Mouse (Mus musculus) right cerebral cortex, postnatal 10 days (tissue): ENCODE results near the gene Matn1.
A peak's percentile ranks its signal among the peaks of the same experiment; 100 is the strongest.

ENCODE experiments used
- DNase-seq, 2 experiments: peaks; one replicate each; pipeline ENCODE4 v3.0.0; 2021; ENCODE audit warnings: low spot score in 2 of 2

The Matn1 gene

DNA sequence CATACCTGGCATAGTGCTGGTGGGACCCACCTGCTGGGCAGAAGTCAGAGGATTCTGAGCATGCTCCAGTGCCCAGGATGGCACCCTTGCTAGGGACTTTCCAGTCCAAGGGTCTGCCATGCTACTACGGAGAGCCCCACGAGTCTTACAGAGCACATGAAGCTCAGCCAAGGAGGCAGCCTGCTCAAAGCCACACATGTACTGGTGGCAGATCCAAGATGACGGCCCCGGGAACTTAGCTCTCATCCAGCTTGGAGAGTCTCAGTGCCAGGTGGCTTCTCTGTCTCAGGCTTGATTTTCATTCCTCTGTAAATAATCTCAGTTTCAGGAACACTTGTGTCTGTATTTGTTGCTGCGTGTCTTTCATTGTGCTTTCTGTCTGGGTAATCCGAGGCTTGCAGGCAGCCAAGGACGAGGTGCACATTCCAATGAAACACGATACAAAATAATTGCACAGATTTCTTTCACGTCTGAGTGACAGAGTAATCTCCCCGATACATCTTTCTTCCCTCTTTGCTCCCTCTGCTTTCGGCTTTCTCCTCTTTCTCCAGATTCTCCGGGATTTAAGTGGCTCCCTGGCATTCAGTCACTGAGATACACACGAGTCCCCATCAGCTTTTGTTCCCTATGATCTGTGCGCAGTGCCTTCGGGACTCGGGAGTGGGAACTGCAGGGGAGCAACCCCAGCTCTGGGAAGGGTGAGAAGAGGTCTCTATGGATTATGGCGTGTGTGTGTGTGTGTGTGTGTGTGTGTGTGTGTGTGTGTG is 40.4 kb downstream of the Matn1 start:
- DNase-seq = no peak

DNA sequence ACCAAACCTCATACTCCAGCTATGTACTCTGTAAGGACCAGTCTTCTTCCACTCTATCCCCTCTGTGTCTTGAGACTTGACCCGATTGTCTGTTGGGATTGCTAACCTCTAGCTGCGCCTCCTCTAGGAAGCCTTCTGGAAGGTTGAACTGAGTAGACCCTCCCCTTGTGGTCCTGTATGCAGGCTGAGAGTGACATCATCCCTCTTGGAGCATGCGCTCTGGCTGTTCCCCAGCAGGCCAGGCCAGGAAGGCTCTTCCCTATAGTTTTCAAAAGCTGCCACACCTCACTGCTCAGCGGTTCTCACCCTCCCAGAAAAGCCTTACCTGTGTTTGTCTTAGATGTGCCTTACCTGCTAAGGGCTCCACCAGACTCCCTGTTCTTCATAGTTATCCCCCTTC is 42.9 kb downstream of the Matn1 start:
- DNase-seq = no peak

DNA sequence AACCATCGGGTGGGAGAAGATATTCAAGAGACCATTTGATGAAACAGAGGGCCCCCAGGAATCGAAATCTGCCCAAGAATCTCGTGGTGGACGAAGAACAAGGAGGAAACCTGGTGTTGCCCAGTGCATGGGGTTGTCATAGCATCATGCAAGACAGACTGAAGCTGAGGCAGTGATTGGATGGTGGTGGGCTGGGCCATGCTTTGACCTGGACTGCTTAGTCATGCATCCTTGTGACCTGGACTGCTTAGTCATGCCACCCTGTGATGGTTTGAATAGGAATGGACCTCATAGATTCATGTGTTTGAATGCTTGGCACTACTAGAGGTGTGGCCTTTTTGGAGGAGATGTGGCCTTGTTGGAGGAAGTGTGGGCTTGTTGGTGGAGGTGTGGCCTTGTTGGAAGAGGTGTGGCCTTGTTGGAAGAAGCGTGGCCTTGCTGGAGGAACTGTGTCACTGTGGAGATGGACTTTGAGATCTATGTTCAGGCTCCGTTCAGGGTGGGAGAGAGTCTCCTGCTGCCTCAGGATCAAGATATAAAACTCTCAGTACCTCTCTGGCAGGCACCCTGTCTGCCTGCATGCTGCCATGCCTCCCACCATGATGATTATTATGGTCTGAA is 44.1 kb downstream of the Matn1 start:
- DNase-seq = no peak

DNA sequence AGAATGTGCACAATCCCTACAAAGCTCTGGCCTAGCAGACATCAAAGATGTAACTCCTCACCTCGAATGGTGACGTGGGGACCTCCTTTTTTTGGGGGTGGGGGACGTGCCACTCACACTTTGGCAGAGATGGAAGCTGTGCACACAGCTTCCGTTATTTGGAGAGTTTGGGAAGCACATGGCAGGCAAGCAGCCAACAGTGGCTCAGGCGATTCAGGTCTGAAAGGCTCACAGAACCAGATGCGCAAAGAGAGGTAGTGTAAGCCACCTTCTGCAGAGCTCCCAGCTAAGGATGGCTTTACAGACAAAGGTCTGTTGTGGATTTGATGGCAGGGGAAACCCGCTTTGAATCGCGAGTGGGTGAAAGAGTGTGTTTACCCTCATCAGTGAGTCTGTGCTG is 45.0 kb downstream of the Matn1 start:
- DNase-seq = peak; percentile 59 to 62

DNA sequence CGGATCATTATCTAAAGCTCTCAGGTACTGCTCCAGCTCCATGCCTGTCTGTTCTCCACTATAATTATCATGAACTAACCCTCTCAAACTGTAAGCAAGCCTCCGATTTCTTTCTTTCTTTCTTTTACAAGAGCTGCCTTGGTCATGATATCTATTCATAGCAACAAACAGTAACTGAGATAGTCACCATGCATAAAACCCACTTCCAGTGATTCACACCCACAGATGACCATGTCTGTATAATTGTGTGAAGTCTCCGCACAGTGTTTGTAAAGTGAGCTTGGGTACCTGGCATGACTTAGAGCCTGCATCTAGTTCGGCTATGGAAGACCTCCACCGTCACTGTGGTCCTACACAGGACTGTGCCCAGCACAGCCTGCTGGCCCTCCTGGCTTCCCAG is 46.8 kb downstream of the Matn1 start:
- no peak for DNase-seq

GRCm38 (mm10) chr4:130994556-130994955 is 50.4 kb downstream of the Matn1 start:
- DNase-seq = no peak

- DNase-seq = peak in 1 of 2 experiments; percentile 40
These were observed 55.8 kb downstream of the Matn1 start for GRCm38 (mm10) chr4:130999744-131000527.

GRCm38 (mm10) chr4:131000614-131001178 is 56.5 kb downstream of the Matn1 start:
- DNase-seq = peak; percentile 47 to 60
